Mouse (Mus musculus): ENCODE results near the gene Gm9837.

GRCm38 (mm10) chr11:53493243-53493955, 23.1 kb upstream of the Gm9837 start:
- no peak for TF ChIP-seq POLR2A (IDR thresholded peaks at IDR 0.05; ENCODE audit: control insufficient read depth, extremely low read depth, insufficient read depth, low read length, poor library complexity)
- no peak for TF ChIP-seq CTCF (IDR thresholded peaks at IDR 0.05; ENCODE audit: borderline replicate concordance, control insufficient read depth, extremely low read depth, insufficient read depth, low read length, poor library complexity)
